ENCODE assay signal across 13 mouse cellular contexts in the genomic region with DNA sequence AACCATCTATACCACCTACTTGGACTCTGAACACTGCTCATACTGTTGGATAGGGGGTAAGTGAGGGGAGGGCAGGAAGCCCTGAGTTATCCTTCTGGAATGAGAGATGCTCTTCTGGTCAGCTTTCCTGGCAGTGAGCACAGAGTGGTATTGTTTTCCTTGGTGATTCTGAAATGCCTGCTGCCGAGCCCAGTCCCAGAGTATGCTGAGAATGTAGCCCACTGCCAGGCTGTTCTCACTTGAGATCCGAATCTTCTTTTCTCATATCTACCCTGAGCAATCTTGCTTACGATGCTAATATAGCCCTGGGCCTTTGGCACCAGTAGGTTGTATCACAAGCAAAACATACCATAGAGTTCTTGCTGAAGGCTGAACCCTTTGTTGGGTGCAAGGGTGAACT.
"Had no signal": no experiment of that assay in that cellular context is flagged by ENCODE, and none has a peak within 500 bp of the region (broad histone marks: within the 10 kb centered on the region; RNA-seq: fewer than 3 reads in every experiment).

No protein-coding gene starts in this region.

- DNase-seq: kidney, adult 8-10 months; kidney, postnatal 14 days; kidney, postnatal 4 days; liver; lung, adult 18-20 months; lung, postnatal 10 days; lung, postnatal 36 days; right cerebral cortex, adult 18-20 months; right cerebral cortex, postnatal 14 days; right cerebral cortex, postnatal 4 days; thymus, adult 2 months; thymus, postnatal 14 days; thymus, postnatal 4 days had no signal
